Mouse (Mus musculus) heart, postnatal 0 days (tissue): Measurements from ENCODE around the gene Rock2.

ENCODE experiments used
- CTCF ChIP-seq: IDR thresholded peaks from 2 replicates; pipeline ENCODE4 v1.5.1; 2016; ENCODE audit warnings: antibody characterized with exemption, control low read depth, low read depth
- EP300 ChIP-seq: IDR thresholded peaks from 2 replicates; pipeline ENCODE4 v1.6.1; 2016; ENCODE audit warnings: antibody characterized with exemption, low read depth

DNA sequence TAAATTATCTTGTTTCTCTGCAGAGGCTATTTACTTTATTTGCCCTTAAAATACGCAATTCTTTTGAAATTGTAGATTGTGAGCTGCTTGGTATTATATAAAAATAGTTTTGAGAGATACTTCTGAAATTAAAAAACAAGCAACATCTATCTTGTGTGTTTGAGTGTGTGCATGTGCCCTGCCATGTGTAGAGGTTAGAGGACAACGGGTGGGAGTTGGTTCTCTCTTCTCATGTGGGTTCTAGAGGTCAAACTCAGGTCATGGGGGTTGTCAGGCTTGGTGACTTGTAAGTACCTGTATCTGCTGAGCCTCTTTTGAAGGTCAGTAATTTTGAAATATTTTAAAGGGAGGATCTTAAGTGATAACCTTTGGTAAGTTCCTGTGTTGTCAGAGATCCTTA is 3.5 kb downstream of the Rock2 start:
- TF ChIP-seq EP300 = no peak
- no peak for TF ChIP-seq CTCF
